ENCODE assay signal across 11 mouse cellular contexts in genomic region chr9:23071006-23071405, GRCm38 (mm10).
A peak's percentile ranks its signal among the peaks of the same experiment; 100 is the strongest.
DNase-seq lines count a peak whose midpoint lies in the region; ATAC-seq and TF ChIP-seq lines count a peak whose summit lies in the region.
"Had no signal": no experiment of that assay in that cellular context is flagged by ENCODE, and none has a peak within 500 bp of the region (broad histone marks: within the 10 kb centered on the region; RNA-seq: fewer than 3 reads in every experiment).

No protein-coding gene starts in this region.

- peak; percentile 28 for DNase-seq in adrenal gland, postnatal 14 days
- no peak for DNase-seq in adrenal gland, postnatal 4 days (ENCODE audit: low spot score in 2 of 2)
- DNase-seq in gastrocnemius, adult 2 months: peak; percentile 59
- no peak for DNase-seq in spleen, postnatal 4 days (ENCODE audit: low spot score in 2 of 2)
- no peak for DNase-seq in right cerebral cortex, postnatal 25 days
- DNase-seq: cerebellum, postnatal 25 days had no signal

- TF ChIP-seq CTCF in gastrocnemius, adult 2 months (IDR thresholded peaks at IDR 0.05): no peak

- no peak overlapping the region for H3K4me3 ChIP-seq in gastrocnemius, adult 2 months
- H3K4me3 ChIP-seq in heart, embryonic 15.5 days: no peak overlapping the region
- no peak overlapping the region for H3K4me3 ChIP-seq in lung, embryonic 16.5 days (ENCODE audit: low read length)
- no peak overlapping the region for H3K4me3 ChIP-seq in forebrain, embryonic 15.5 days
- H3K4me3 ChIP-seq: liver, embryonic 12.5 days had no signal

- 42% methylated on average over 2 of the region's 2 CpGs for WGBS in heart, embryonic 15.5 days
- 51% methylated on average over 2 of the region's 2 CpGs for WGBS in lung, embryonic 16.5 days
- WGBS in forebrain, embryonic 15.5 days: 83% methylated on average over 2 of the region's 2 CpGs

- no peak overlapping the region for H3K27ac ChIP-seq in gastrocnemius, adult 2 months
- peak overlapping the region; percentile 12; the same call in 1 of the 2 replicates for H3K27ac ChIP-seq in heart, embryonic 15.5 days
- no peak overlapping the region for H3K27ac ChIP-seq in lung, embryonic 16.5 days (ENCODE audit: low read length)
- no peak overlapping the region for H3K27ac ChIP-seq in forebrain, embryonic 15.5 days (replicated peaks)
- H3K27ac ChIP-seq: liver, embryonic 12.5 days had no signal

- peaks cover 5% of the 10 kb centered on the region; the same call in 1 of the 2 replicates for H3K4me1 ChIP-seq in heart, embryonic 15.5 days (replicated peaks)
- no peaks in the 10 kb centered on the region; the same call in 1 of the 2 replicates for H3K4me1 ChIP-seq in lung, embryonic 16.5 days (replicated peaks; ENCODE audit: control insufficient read depth, insufficient read depth, low read length)
- H3K4me1 ChIP-seq in forebrain, embryonic 15.5 days: peaks cover 4% of the 10 kb centered on the region; the same call in 1 of the 2 replicates
- H3K4me1 ChIP-seq: liver, embryonic 12.5 days had no signal

- H3K9me3 ChIP-seq in heart, embryonic 15.5 days (replicated peaks): no peaks in the 10 kb centered on the region
- no peaks in the 10 kb centered on the region for H3K9me3 ChIP-seq in lung, embryonic 16.5 days (ENCODE audit: control insufficient read depth, low read length)
- H3K9me3 ChIP-seq in forebrain, embryonic 15.5 days: no peaks in the 10 kb centered on the region
- H3K9me3 ChIP-seq: liver, embryonic 12.5 days had no signal

- H3K27me3 ChIP-seq in heart, embryonic 15.5 days: no peaks in the 10 kb centered on the region
- H3K27me3 ChIP-seq in lung, embryonic 16.5 days (ENCODE audit: control insufficient read depth, insufficient read depth, low read depth, low read length): no peaks in the 10 kb centered on the region
- no peaks in the 10 kb centered on the region for H3K27me3 ChIP-seq in forebrain, embryonic 15.5 days
- H3K27me3 ChIP-seq: liver, embryonic 12.5 days had no signal

- intact Hi-C loops in gastrocnemius, adult 2 months (cut with DNase I): no loop called here

- no peak overlapping the region for H3K4me2 ChIP-seq in heart, embryonic 15.5 days
- no peak overlapping the region for H3K4me2 ChIP-seq in lung, embryonic 16.5 days (ENCODE audit: low read depth, low read length)
- no peak overlapping the region for H3K4me2 ChIP-seq in forebrain, embryonic 15.5 days (replicated peaks)
- H3K4me2 ChIP-seq: liver, embryonic 12.5 days had no signal

- H3K9ac ChIP-seq in heart, embryonic 15.5 days: no peak overlapping the region
- H3K9ac ChIP-seq in lung, embryonic 16.5 days (ENCODE audit: low read length): no peak overlapping the region
- H3K9ac ChIP-seq in forebrain, embryonic 15.5 days (replicated peaks): no peak overlapping the region
- H3K9ac ChIP-seq: liver, embryonic 12.5 days had no signal

- ATAC-seq in heart, embryonic 15.5 days (replicated peaks; ENCODE audit: insufficient number of reproducible peaks, insufficient read depth, low FRiP score, low read depth): no peak
- peak; percentile 56; the same call in 1 of the 2 replicates for ATAC-seq in lung, embryonic 16.5 days (ENCODE audit: low read depth)
- no peak for ATAC-seq in forebrain, embryonic 15.5 days (replicated peaks)
- ATAC-seq: inflammation-experienced regulatory T-cells, adult 6 months; liver, embryonic 12.5 days had no signal

- H3K36me3 ChIP-seq in heart, embryonic 15.5 days: no peaks in the 10 kb centered on the region
- no peaks in the 10 kb centered on the region for H3K36me3 ChIP-seq in lung, embryonic 16.5 days (ENCODE audit: control insufficient read depth, insufficient read depth, low read length)
- no peaks in the 10 kb centered on the region for H3K36me3 ChIP-seq in forebrain, embryonic 15.5 days
- H3K36me3 ChIP-seq: liver, embryonic 12.5 days had no signal

Comparison
In these comparisons a context has a peak if more than half of its experiments do, and no peak if none do; other contexts are left out.
1. DNase-seq: peak in adrenal gland, postnatal 14 days (single experiment) and gastrocnemius, adult 2 months (single experiment); none in adrenal gland, postnatal 4 days (0 of 2), spleen, postnatal 4 days (0 of 2) and right cerebral cortex, postnatal 25 days (single experiment).